Mouse (Mus musculus) forebrain, embryonic 15.5 days (tissue): ENCODE measurements around the gene Amer2. TPM values are rescaled to one million over a fixed set of nuclear protein-coding genes. Genes with fewer than 3 reads are reported as not detected.

Source experiments
- ATAC-seq: fragments of 200-750 bp; cut with Nextera tagmentation; replicated peaks from 2 replicates; pipeline ENCODE4 v1.8.0; 2017; ENCODE audit warnings: mild to moderate bottlenecking, moderate TSS enrichment, moderate library complexity
- H3K27ac ChIP-seq: fragments of 300-500 bp; sonication (generic); replicated peaks from 2 replicates; pipeline ENCODE4 v1.5.1; 2015; ENCODE audit warnings: mild to moderate bottlenecking, inconsistent platforms
- H3K27me3 ChIP-seq: fragments of 300-500 bp; sonication (generic); 2 replicates; pipeline ENCODE4 v1.6.1; 2015; ENCODE audit warnings: inconsistent platforms
- H3K36me3 ChIP-seq: fragments of 300-500 bp; sonication (generic); 2 replicates; pipeline ENCODE4 v1.6.1; 2015; ENCODE audit warnings: mild to moderate bottlenecking, inconsistent platforms
- H3K4me1 ChIP-seq: fragments of 300-500 bp; sonication (generic); 2 replicates; pipeline ENCODE4 v1.6.1; 2015; ENCODE audit warnings: inconsistent platforms
- H3K4me2 ChIP-seq: fragments of 300-500 bp; sonication (generic); replicated peaks from 2 replicates; pipeline ENCODE4 v1.6.1; 2015; ENCODE audit warnings: mild to moderate bottlenecking, inconsistent platforms
- H3K4me3 ChIP-seq: fragments of 300-500 bp; sonication (generic); 2 replicates; pipeline ENCODE4 v1.5.1; 2015; ENCODE audit warnings: mild to moderate bottlenecking, inconsistent platforms
- H3K9ac ChIP-seq: fragments of 300-500 bp; sonication (generic); replicated peaks from 2 replicates; pipeline ENCODE4 v1.6.1; 2015; ENCODE audit warnings: mild to moderate bottlenecking, inconsistent platforms
- H3K9me3 ChIP-seq: fragments of 300-500 bp; sonication (generic); 2 replicates; pipeline ENCODE4 v1.6.1; 2016; ENCODE audit warnings: inconsistent platforms
- WGBS: fragments of 180-500 bp; shearing (Covaris S2); methylation state at CpG from one replicate; pipeline ENCODE4 v1.1.7; 2015; ENCODE audit warnings: mixed read lengths; 5-methylcytosine and 5-hydroxymethylcytosine counted together
- polyA plus RNA-seq: library from polyadenylated mRNA; unstranded; fragments of >200 nt; fragmentation: Nextera tagmentation; extraction: Ambion mirVana; gene quantifications from 2 replicates; pipeline ENCODE4 v1.2.1, GENCODE M21; 2015

The Amer2 gene
- polyA plus RNA-seq, 1 experiment from 2014 or later: 51.1 TPM

GRCm38 (mm10) chr14:60427896-60428295 is 54.8 kb downstream of the Amer2 start:
- Histone ChIP-seq H3K27ac (no peak overlapping the region), H3K4me2 (no peak overlapping the region), H3K4me1 (peaks cover 8% of the 10 kb centered on the region), H3K27me3 (no peaks in the 10 kb centered on the region), H3K4me3 (no peak overlapping the region), H3K9me3 (no peaks in the 10 kb centered on the region), H3K9ac (no peak overlapping the region), H3K36me3 (no peaks in the 10 kb centered on the region)
- ATAC-seq: no peak
- WGBS: 57% methylated on average over 3 of the region's 3 CpGs

GRCm38 (mm10) chr14:60429513-60429912 is 56.5 kb downstream of the Amer2 start:
- peak; percentile 68; the same call in 1 of the 2 replicates for ATAC-seq
- H3K9me3 ChIP-seq: no peaks in the 10 kb centered on the region
- H3K27ac ChIP-seq: no peak overlapping the region; the same call in 1 of the 2 replicates
- H3K27me3 ChIP-seq: no peaks in the 10 kb centered on the region
- no peak overlapping the region for H3K4me2 ChIP-seq
- no peaks in the 10 kb centered on the region for H3K36me3 ChIP-seq
- H3K4me1 ChIP-seq: peaks cover 8% of the 10 kb centered on the region
- no peak overlapping the region for H3K4me3 ChIP-seq
- no peak overlapping the region for H3K9ac ChIP-seq
- WGBS: 11% methylated on average over 6 of the region's 6 CpGs

- H3K27ac ChIP-seq: no peak overlapping the region
- no peak overlapping the region for H3K4me3 ChIP-seq
- no peak overlapping the region for H3K9ac ChIP-seq
- H3K36me3 ChIP-seq: no peaks in the 10 kb centered on the region
- no peaks in the 10 kb centered on the region for H3K9me3 ChIP-seq
- H3K4me1 ChIP-seq: peaks cover 8% of the 10 kb centered on the region
- 12% methylated on average over 5 of the region's 5 CpGs for WGBS
- H3K27me3 ChIP-seq: no peaks in the 10 kb centered on the region
- H3K4me2 ChIP-seq: no peak overlapping the region
- ATAC-seq: no peak
These were observed 58.5 kb downstream of the Amer2 start for GRCm38 (mm10) chr14:60431515-60431914.

- WGBS: 82% methylated on average over 2 of the region's 2 CpGs
- peaks cover 8% of the 10 kb centered on the region for H3K4me1 ChIP-seq
- ATAC-seq: no peak
These were observed 59.1 kb downstream of the Amer2 start for GRCm38 (mm10) chr14:60432136-60432535.

GRCm38 (mm10) chr14:60435515-60435914 is 62.5 kb downstream of the Amer2 start:
- no peaks in the 10 kb centered on the region for H3K36me3 ChIP-seq
- WGBS: 79% methylated on average over 4 of the region's 4 CpGs
- H3K4me3 ChIP-seq: no peak overlapping the region
- H3K4me2 ChIP-seq: no peak overlapping the region
- H3K4me1 ChIP-seq: no peaks in the 10 kb centered on the region
- no peaks in the 10 kb centered on the region for H3K27me3 ChIP-seq
- H3K9me3 ChIP-seq: no peaks in the 10 kb centered on the region
- no peak overlapping the region for H3K27ac ChIP-seq
- ATAC-seq: no peak
- H3K9ac ChIP-seq: no peak overlapping the region

More at GRCm38 (mm10) chr14:60432136-60432535, 59.1 kb downstream of the Amer2 start:
- H3K9me3 ChIP-seq: no peaks in the 10 kb centered on the region
- no peaks in the 10 kb centered on the region for H3K27me3 ChIP-seq
- H3K36me3 ChIP-seq: no peaks in the 10 kb centered on the region
- no peak overlapping the region for H3K27ac ChIP-seq
- H3K9ac ChIP-seq: no peak overlapping the region
- H3K4me2 ChIP-seq: no peak overlapping the region
- no peak overlapping the region for H3K4me3 ChIP-seq

GRCm38 (mm10) chr14:60436364-60436763 is 63.3 kb downstream of the Amer2 start:
- H3K4me1 ChIP-seq: no peaks in the 10 kb centered on the region
- no peaks in the 10 kb centered on the region for H3K9me3 ChIP-seq
- H3K9ac ChIP-seq: no peak overlapping the region
- H3K36me3 ChIP-seq: no peaks in the 10 kb centered on the region
- H3K4me2 ChIP-seq: no peak overlapping the region
- H3K4me3 ChIP-seq: no peak overlapping the region
- no peak for ATAC-seq
- no peak overlapping the region for H3K27ac ChIP-seq
- H3K27me3 ChIP-seq: no peaks in the 10 kb centered on the region

Other genes with a start within 250 kb of the Amer2 start
- gene Atp8a2, start 176.1 kb upstream of the Amer2 start, polyA plus RNA-seq: 31.7 and 33.6 TPM in 2 replicates
- gene Nupl1, start 121.8 kb upstream of the Amer2 start, polyA plus RNA-seq: 0.09 and 0.11 TPM in 2 replicates
- 53.7 and 56.6 TPM in 2 replicates for gene Gm49336, start 121.8 kb upstream of the Amer2 start, polyA plus RNA-seq
- 67.3 and 72.1 TPM in 2 replicates for gene Mtmr6, start 108.0 kb upstream of the Amer2 start, polyA plus RNA-seq